Mouse (Mus musculus) heart, postnatal 25 days (tissue): ENCODE measurements around the gene Gabpb1. TPM values are rescaled to one million over a fixed set of nuclear protein-coding genes. Genes with fewer than 3 reads are reported as not detected.
A peak's percentile ranks its signal among the peaks of the same experiment; 100 is the strongest.

Source experiments
- DNase-seq: peaks from one replicate; pipeline ENCODE4 v3.0.0; 2022; ENCODE audit warnings: low spot score
- intact Hi-C: fragments of 180-260 bp; cut with DNase I; formaldehyde crosslinking; loops from one replicate; pipeline ENCODE4 v1.15.1; 2025
- total RNA-seq, 2 experiments: library from RNA; stranded (reverse); gene quantifications; 2 replicates each; pipeline ENCODE4 v1.2.3; 2021

Gabpb1 gene
- total RNA-seq, 2 experiments from 2014 or later: 13.0 to 16.0 TPM

DNA sequence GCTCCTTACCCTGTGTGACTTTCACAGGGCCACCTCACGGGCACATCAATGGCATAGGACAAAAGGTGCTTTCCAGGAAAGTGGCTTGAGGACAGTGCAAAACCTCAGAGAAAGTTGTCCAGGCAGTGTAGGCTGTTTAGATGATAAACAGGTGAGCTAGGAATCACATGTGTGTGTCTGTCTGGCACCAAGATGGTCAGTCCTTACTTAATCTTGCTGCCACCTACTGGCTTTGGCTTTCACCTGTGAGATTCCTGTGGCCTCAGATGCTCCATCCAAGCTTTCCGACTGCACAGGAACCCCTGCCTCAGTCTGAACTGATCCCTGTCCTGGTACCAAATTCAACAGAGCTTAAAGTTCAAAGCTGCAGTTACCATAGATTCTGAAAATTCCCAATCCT lies 77.8 kb downstream of the Gabpb1 start:
- intact Hi-C loops: loop anchor here (2.0 to 5.0 kb wide), 4 partner anchors 44 to 399 kb away; partner anchors contain the start of gene Usp50
- no peak for DNase-seq

- intact Hi-C loops: loop anchor here (2.0 to 5.0 kb wide), 4 partner anchors 45 to 400 kb away; partner anchors contain the start of gene Usp50
- DNase-seq: no peak
Measured at GRCm38 (mm10) chr2:126597279-126598241, 78.6 kb downstream of the Gabpb1 start.

GRCm38 (mm10) chr2:126596347-126597072 lies 79.6 kb downstream of the Gabpb1 start:
- intact Hi-C loops: loop anchor here (5.0 kb wide), 3 partner anchors 46 to 401 kb away; partner anchors contain the start of gene Usp50
- no peak for DNase-seq

- DNase-seq: peak; percentile 33
- intact Hi-C loops: loop anchor here (1.0 kb wide), 1 partner anchor 69 kb away; no protein-coding TSS in a partner anchor
Measured at GRCm38 (mm10) chr2:126593831-126594610, 82.1 kb downstream of the Gabpb1 start.

DNA sequence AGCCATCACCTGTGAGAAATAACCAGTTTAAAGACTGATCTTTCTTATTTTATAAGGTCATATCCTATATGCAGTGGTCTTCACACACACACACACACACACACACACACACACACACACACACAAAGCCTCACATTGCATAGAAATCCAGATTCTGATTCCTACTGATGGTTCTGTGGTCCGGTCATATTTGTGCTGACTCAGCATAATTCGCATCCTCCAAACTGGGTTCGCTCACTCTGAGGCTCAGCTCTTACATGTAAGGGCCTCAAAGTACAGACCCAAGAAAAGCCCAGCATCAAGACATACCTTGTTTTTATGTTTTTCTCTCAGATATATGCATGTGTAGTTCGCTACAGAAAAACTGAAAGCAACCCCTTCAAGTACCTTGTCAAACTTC lies 84.8 kb downstream of the Gabpb1 start:
- intact Hi-C loops: no loop called here

DNA sequence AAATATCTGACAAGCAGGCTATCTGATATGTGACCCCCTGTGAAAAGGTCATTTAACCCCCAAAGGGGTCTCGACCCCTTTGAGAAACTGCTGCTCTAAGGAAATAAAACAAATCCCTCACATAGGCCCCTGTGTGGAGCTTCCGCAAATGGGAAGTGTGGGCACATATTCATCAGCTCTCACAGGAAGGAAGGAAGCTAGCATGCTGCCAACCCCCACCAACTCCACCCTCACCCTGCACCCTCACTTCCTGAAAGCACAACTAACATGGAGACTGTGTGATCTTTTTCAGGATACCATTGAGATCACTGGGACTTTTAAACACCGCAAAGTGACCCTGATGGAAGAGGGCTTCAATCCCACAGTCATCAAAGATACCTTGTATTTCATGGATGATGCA lies 88.7 kb downstream of the Gabpb1 start:
- intact Hi-C loops: no loop called here

More for the DNA sequence above, 84.8 kb downstream of the Gabpb1 start:
- DNase-seq: no peak

DNA sequence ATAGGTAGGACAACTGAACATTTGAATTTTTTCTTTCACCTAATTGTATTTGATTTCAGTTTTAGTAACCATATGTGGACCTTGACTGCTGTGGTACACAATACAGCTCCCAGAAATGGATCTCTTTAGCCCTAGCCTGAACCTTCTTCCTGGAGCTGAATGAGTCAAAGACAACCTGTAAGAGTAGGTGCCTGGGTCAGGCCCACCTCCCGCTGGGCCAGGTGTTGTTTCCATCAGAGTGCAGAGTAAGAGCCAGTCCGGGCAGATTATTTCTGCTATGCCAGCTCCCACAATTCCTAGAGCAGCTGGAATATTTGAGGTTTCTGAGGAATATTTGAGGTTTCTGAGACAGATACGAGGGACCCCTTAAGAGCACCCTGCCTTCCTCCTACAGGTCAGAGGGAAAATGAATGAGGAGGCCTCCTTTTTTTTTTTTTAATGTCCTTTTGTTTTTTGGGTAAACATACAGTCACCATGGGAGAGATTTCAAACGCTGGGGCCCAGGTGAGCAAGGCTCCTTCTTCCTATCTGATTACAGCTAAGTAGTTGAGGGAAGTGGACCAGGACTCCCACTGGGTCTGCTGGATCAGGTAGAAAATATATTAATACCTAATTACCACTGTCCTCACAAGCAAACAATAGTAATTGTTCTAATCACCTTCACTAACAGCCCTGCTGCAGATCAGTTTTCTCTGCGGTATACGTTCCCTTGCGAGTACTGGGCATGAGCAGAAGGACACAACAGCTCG lies 91.3 kb downstream of the Gabpb1 start:
- no peak for DNase-seq
- intact Hi-C loops: no loop called here

More for the DNA sequence above, 88.7 kb downstream of the Gabpb1 start:
- no peak for DNase-seq

DNA sequence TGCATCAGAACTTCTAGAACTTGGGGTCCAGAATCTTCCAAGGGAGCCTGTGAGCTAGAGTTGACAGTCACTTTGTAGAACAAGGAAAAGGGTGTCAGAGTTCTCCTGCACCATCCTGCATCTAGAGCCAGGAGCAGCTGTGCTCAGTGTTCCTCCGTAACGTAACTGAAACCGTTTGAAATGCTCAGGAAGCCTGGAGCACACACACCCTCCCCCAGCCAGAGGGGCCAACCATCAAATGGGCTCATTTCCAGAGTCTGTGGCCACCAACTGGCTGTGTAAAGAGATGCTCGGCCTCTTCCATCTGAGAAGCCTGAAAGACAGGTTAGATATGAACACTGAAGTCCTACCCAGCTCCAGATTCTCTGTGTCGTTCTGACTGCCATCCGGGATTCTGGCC lies 92.2 kb downstream of the Gabpb1 start:
- DNase-seq: no peak
- intact Hi-C loops: no loop called here

GRCm38 (mm10) chr2:126579282-126579681 lies 96.9 kb downstream of the Gabpb1 start:
- DNase-seq: no peak
- intact Hi-C loops: no loop called here

Other genes with a start within 250 kb of the Gabpb1 start
- under 1 TPM; 0.25 to 0.52 TPM for gene Atp8b4, start 175.7 kb downstream of the Gabpb1 start, total RNA-seq
- gene Slc27a2, start 123.9 kb downstream of the Gabpb1 start, total RNA-seq: under 1 TPM; 0.11 to 0.26 TPM
- gene Hdc, start 57.0 kb downstream of the Gabpb1 start, total RNA-seq: 1 to 10 TPM; 1.5 to 1.8 TPM
- 10 to 100 TPM; 27.9 to 28.4 TPM for gene Usp8, start 31.0 kb upstream of the Gabpb1 start, total RNA-seq
- gene Usp50, start 107.1 kb upstream of the Gabpb1 start, total RNA-seq: not detected
- 10 to 100 TPM; 24.9 to 30.8 TPM for gene Trpm7, start 199.9 kb upstream of the Gabpb1 start, total RNA-seq